Mouse (Mus musculus): Measurements from ENCODE around the gene Slc7a1.

DNA sequence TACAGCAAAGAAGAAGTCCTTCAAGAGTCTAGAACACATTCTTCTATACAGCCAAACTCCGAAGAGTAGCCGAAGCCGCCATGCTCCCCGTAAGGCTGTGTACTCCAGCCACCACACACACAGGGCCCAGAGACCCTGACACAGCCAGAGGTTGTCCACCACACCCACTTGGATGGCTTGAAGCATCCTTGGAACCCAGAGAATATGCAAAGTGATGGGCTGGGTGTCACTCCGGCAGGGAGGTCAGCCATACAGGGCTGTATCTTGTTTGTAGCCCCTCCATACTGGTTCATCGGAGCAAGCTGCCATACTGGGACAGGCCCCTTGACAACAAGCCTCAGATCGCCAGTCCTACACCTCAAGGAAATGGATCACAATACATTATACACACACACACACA, 37.4 kb downstream of the Slc7a1 start:
- no peak for TF ChIP-seq CTCF (IDR thresholded peaks at IDR 0.05; ENCODE audit: low read depth)
- TF ChIP-seq EP300 (optimal IDR thresholded peaks at IDR 0.05): no peak

Data from stomach, postnatal 0 days (tissue).